Mouse (Mus musculus) ES-E14 (cell line): ENCODE measurements at regions not wholly inside any gene's neighbourhood (a gene's known extent, or its start where the extent isn't known, plus 50 kb on each side); places are given as distances from the start of the nearest gene placed in this dataset.

Experiments used
- CHD2 ChIP-seq: IDR thresholded peaks from 2 replicates; pipeline ENCODE4 v1.6.1; 2014; ENCODE audit warnings: mild to moderate bottlenecking, low read depth, low read length, inconsistent platforms
- HCFC1 ChIP-seq: IDR thresholded peaks from 2 replicates; pipeline ENCODE4 v1.6.1; 2012; ENCODE audit warnings: low read length, inconsistent platforms, borderline replicate concordance; ENCODE audit not compliant: insufficient read depth
- MAFK ChIP-seq: IDR thresholded peaks from 2 replicates; pipeline ENCODE4 v1.6.1; 2014; ENCODE audit warnings: mild to moderate bottlenecking, low read depth, low read length, inconsistent platforms; ENCODE audit not compliant: insufficient read depth
- ZC3H11A ChIP-seq: IDR thresholded peaks from 2 replicates; pipeline ENCODE4 v1.6.1; 2012; ENCODE audit warnings: low read depth, mild to moderate bottlenecking, inconsistent platforms, low read length, borderline replicate concordance
- ZNF384 ChIP-seq: IDR thresholded peaks from 2 replicates; pipeline ENCODE4 v1.6.1; 2012; ENCODE audit warnings: low read depth, low read length, inconsistent platforms

DNA sequence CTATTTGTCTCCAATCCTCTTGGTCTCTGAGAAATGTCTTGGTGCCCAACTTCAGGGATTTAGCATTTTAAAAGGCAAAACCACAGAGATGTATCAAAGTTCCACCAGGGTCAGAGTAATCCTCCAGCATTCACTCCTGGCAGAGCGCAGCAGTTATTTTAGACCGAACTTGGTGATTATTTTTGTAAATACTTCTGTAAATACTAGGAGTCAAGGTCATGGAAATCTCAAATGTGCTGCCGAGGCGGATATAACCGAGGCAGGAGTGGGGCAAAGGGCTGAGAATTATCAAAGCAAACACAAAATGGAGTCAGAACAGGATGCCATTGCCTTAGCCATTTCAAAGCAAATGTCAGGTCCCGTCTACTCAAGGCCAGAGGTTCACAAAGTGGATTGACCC is 105.2 kb downstream of the Nucb2 start:
- TF ChIP-seq ZC3H11A, result no peak
- no peak for TF ChIP-seq CHD2
- TF ChIP-seq ZNF384, result no peak
- TF ChIP-seq HCFC1, result no peak
- no peak for TF ChIP-seq MAFK
